Comparison of ENCODE assay signal across 8 mouse cellular contexts in the genomic region with DNA sequence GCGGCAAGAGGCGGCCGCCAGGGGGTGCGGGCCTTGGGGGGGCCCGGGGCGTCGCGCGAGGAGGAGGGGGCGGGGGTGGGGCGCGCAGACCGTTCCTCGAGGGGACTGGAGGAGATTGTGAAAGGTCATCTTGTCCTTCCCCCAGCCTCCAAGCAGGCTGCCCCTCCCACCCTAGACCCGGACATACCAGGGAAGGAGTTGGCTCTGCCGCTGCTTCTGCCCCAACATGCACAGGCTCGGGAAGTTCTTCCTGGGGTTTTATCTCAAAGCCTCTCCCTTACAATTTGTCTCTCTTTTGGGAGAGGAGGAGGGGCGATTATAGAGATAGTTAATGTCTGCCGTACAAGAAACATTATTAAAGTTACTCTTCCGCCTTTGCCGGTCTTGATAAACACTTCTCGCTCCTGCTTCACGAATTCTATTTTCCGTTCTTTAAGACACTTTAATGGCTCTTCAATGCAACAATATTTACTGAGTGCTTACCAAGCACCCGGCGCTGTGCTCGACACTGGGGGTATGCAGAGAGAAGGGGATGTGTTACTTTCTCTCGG. TPM values are rescaled to one million over a fixed set of nuclear protein-coding genes. Genes with fewer than 3 reads are reported as not detected.
DNase-seq lines count a peak whose midpoint lies in the region; ATAC-seq lines count a peak whose summit lies in the region.

No protein-coding gene starts in this region.

- no peaks in the 10 kb centered on the region for H3K9me3 ChIP-seq in erythroblast, embryonic 14.5 days (ENCODE audit: control insufficient read depth, low read length)
- no peaks in the 10 kb centered on the region for H3K9me3 ChIP-seq in forebrain, embryonic 10.5 days
- no peaks in the 10 kb centered on the region for H3K9me3 ChIP-seq in hindbrain, embryonic 11.5 days (ENCODE audit: control insufficient read depth, low read length)
- H3K9me3 ChIP-seq in midbrain, embryonic 15.5 days: no peaks in the 10 kb centered on the region

- peak overlapping the region; percentile 64 for H3K4me3 ChIP-seq in erythroblast, embryonic 14.5 days (replicated peaks)
- peak overlapping the region; percentile 80 for H3K4me3 ChIP-seq in forebrain, embryonic 10.5 days
- peak overlapping the region; percentile 84 for H3K4me3 ChIP-seq in hindbrain, embryonic 11.5 days (ENCODE audit: low read depth, low read length)
- peak overlapping the region; percentile 64 for H3K4me3 ChIP-seq in midbrain, embryonic 15.5 days

- H3K36me3 ChIP-seq in erythroblast, embryonic 14.5 days (ENCODE audit: control insufficient read depth): peaks cover 12% of the 10 kb centered on the region
- peaks cover 13% of the 10 kb centered on the region for H3K36me3 ChIP-seq in forebrain, embryonic 10.5 days (replicated peaks)
- no peaks in the 10 kb centered on the region for H3K36me3 ChIP-seq in hindbrain, embryonic 11.5 days (ENCODE audit: control insufficient read depth, insufficient read depth, low read length)
- H3K36me3 ChIP-seq in midbrain, embryonic 15.5 days (replicated peaks): no peaks in the 10 kb centered on the region

- H3K4me2 ChIP-seq in hindbrain, embryonic 11.5 days (replicated peaks; ENCODE audit: low read depth, low read length): peak overlapping the region; percentile 71
- peak overlapping the region; percentile 67 for H3K4me2 ChIP-seq in midbrain, embryonic 15.5 days

- 1% methylated on average over 19 of the region's 28 CpGs for WGBS in forebrain, embryonic 10.5 days
- WGBS in hindbrain, embryonic 11.5 days: 2% methylated on average over 16 of the region's 28 CpGs
- WGBS in midbrain, embryonic 15.5 days: under 1% methylated on average over 14 of the region's 28 CpGs

- peaks cover 6% of the 10 kb centered on the region for H3K27me3 ChIP-seq in erythroblast, embryonic 14.5 days (ENCODE audit: control insufficient read depth)
- no peaks in the 10 kb centered on the region for H3K27me3 ChIP-seq in forebrain, embryonic 10.5 days (ENCODE audit: poor library complexity, severe bottlenecking)
- no peaks in the 10 kb centered on the region for H3K27me3 ChIP-seq in hindbrain, embryonic 11.5 days (ENCODE audit: control insufficient read depth, insufficient read depth, low read length)
- no peaks in the 10 kb centered on the region for H3K27me3 ChIP-seq in midbrain, embryonic 15.5 days (replicated peaks)

- ATAC-seq in erythroblast, adult 5-6 weeks (replicated peaks; ENCODE audit: low FRiP score, poor library complexity, severe bottlenecking): no peak
- peak; percentile 41; the same call in 1 of the 2 replicates for ATAC-seq in hindbrain, embryonic 11.5 days (ENCODE audit: low FRiP score)
- ATAC-seq in midbrain, embryonic 15.5 days (replicated peaks): no peak

- peak overlapping the region; percentile 98 for H3K9ac ChIP-seq in hindbrain, embryonic 11.5 days (ENCODE audit: low read depth, low read length)
- H3K9ac ChIP-seq in midbrain, embryonic 15.5 days: peak overlapping the region; percentile 75

- H3K4me1 ChIP-seq in erythroblast, embryonic 14.5 days (ENCODE audit: control insufficient read depth): peaks cover 47% of the 10 kb centered on the region
- H3K4me1 ChIP-seq in forebrain, embryonic 10.5 days: peaks cover 90% of the 10 kb centered on the region
- H3K4me1 ChIP-seq in hindbrain, embryonic 11.5 days (replicated peaks; ENCODE audit: control insufficient read depth, insufficient read depth, low read length): peaks cover 22% of the 10 kb centered on the region
- H3K4me1 ChIP-seq in midbrain, embryonic 15.5 days: peaks cover 70% of the 10 kb centered on the region

- H3K27ac ChIP-seq in forebrain, embryonic 10.5 days: peak overlapping the region; percentile 100
- H3K27ac ChIP-seq in hindbrain, embryonic 11.5 days (ENCODE audit: low read depth, low read length): peak overlapping the region; percentile 100
- peak overlapping the region; percentile 98 for H3K27ac ChIP-seq in midbrain, embryonic 15.5 days

- peak; percentile 84 for DNase-seq in adrenal gland, postnatal 14 days
- DNase-seq in forebrain, embryonic 10.5 days (ENCODE audit: extremely low spot score, low spot score): peak; percentile 84
- DNase-seq in hindbrain, embryonic 11.5 days (ENCODE audit: low spot score): peak; percentile 74
- DNase-seq in liver: peak; percentile 76
- DNase-seq in yolk sac, embryonic 10.5 days (ENCODE audit: low spot score): peak; percentile 88

RNA-seq across cellular contexts. Expression of gene Tmem253, which starts 0.6 kb away (rescaled TPM):
- not detected in 2 replicates for polyA plus RNA-seq in erythroblast, embryonic 14.5 days (2012)
- total RNA-seq in erythroblast, adult 5-6 weeks (2015; ENCODE audit: low replicate concordance): not detected in 2 replicates
- not detected in 2 replicates for total RNA-seq in erythroblast, adult 5-6 weeks (2017; ENCODE audit: low replicate concordance)
- 3.7 and 4.4 TPM in 2 replicates for total RNA-seq in adrenal gland, postnatal 14 days (2021)
- polyA plus RNA-seq in forebrain, embryonic 10.5 days (2016; fragmentation: Nextera tagmentation; extraction: Ambion mirVana): 0.63 and 0.96 TPM in 2 replicates
- 0.50 and 1.6 TPM in 2 replicates for polyA plus RNA-seq in hindbrain, embryonic 11.5 days (2014; fragmentation: Nextera tagmentation; extraction: Ambion mirVana)
- polyA plus RNA-seq in midbrain, embryonic 15.5 days (2015; fragmentation: Nextera tagmentation; extraction: Ambion mirVana): 0.50 and 0.78 TPM in 2 replicates

RNA-seq across cellular contexts. Expression of gene Zfp219, which starts 5.7 kb away (rescaled TPM):
- polyA plus RNA-seq in erythroblast, embryonic 14.5 days (2012): 2.0 and 2.9 TPM in 2 replicates
- total RNA-seq in erythroblast, adult 5-6 weeks (2015; ENCODE audit: low replicate concordance): 0.58 and 1.9 TPM in 2 replicates
- total RNA-seq in erythroblast, adult 5-6 weeks (2017; ENCODE audit: low replicate concordance): 3.1 and 3.8 TPM in 2 replicates
- 56.5 and 63.7 TPM in 2 replicates for total RNA-seq in adrenal gland, postnatal 14 days (2021)
- polyA plus RNA-seq in forebrain, embryonic 10.5 days (2016; fragmentation: Nextera tagmentation; extraction: Ambion mirVana): 85.4 and 87.6 TPM in 2 replicates
- polyA plus RNA-seq in hindbrain, embryonic 11.5 days (2014; fragmentation: Nextera tagmentation; extraction: Ambion mirVana): 55.3 and 67.1 TPM in 2 replicates
- polyA plus RNA-seq in midbrain, embryonic 15.5 days (2015; fragmentation: Nextera tagmentation; extraction: Ambion mirVana): 45.9 and 54.5 TPM in 2 replicates

RNA-seq across cellular contexts. Expression of gene Olfr221, which starts 27.4 kb away (rescaled TPM):
- polyA plus RNA-seq in erythroblast, embryonic 14.5 days (2012): not detected in 2 replicates
- total RNA-seq in erythroblast, adult 5-6 weeks (2015; ENCODE audit: low replicate concordance): not detected in 2 replicates
- 0.56 TPM in 1 of 2 replicates, not detected in the other for total RNA-seq in erythroblast, adult 5-6 weeks (2017; ENCODE audit: low replicate concordance)
- not detected in 2 replicates for total RNA-seq in adrenal gland, postnatal 14 days (2021)
- not detected in 2 replicates for polyA plus RNA-seq in forebrain, embryonic 10.5 days (2016; fragmentation: Nextera tagmentation; extraction: Ambion mirVana)
- not detected in 2 replicates for polyA plus RNA-seq in hindbrain, embryonic 11.5 days (2014; fragmentation: Nextera tagmentation; extraction: Ambion mirVana)
- not detected in 2 replicates for polyA plus RNA-seq in midbrain, embryonic 15.5 days (2015; fragmentation: Nextera tagmentation; extraction: Ambion mirVana)

RNA-seq across cellular contexts. Expression of gene Arhgef40, which starts 30.3 kb away (rescaled TPM):
- 5.6 and 6.8 TPM in 2 replicates for polyA plus RNA-seq in erythroblast, embryonic 14.5 days (2012)
- 4.8 TPM in 1 of 2 replicates, not detected in the other for total RNA-seq in erythroblast, adult 5-6 weeks (2015; ENCODE audit: low replicate concordance)
- 2.3 and 14.1 TPM in 2 replicates for total RNA-seq in erythroblast, adult 5-6 weeks (2017; ENCODE audit: low replicate concordance)
- 49.5 and 61.3 TPM in 2 replicates for total RNA-seq in adrenal gland, postnatal 14 days (2021)
- 97.5 and 102 TPM in 2 replicates for polyA plus RNA-seq in forebrain, embryonic 10.5 days (2016; fragmentation: Nextera tagmentation; extraction: Ambion mirVana)
- polyA plus RNA-seq in hindbrain, embryonic 11.5 days (2014; fragmentation: Nextera tagmentation; extraction: Ambion mirVana): 58.5 and 58.8 TPM in 2 replicates
- polyA plus RNA-seq in midbrain, embryonic 15.5 days (2015; fragmentation: Nextera tagmentation; extraction: Ambion mirVana): 89.2 and 90.9 TPM in 2 replicates

Comparison
In these comparisons a context has a peak if more than half of its experiments do, and no peak if none do; other contexts are left out.
1. RNA of gene Zfp219, which starts 5.7 kb away (polyA plus RNA-seq): 85.4 to 87.6 TPM in forebrain, embryonic 10.5 days, 55.3 to 67.1 TPM in hindbrain, embryonic 11.5 days and 45.9 to 54.5 TPM in midbrain, embryonic 15.5 days; 2.0 to 2.9 TPM in erythroblast, embryonic 14.5 days; every median in the first group is over 10 times any median in the second.
2. Peak in every context shown above with its lines, with median percentiles within 50 percentile points of each other: H3K4me3 ChIP-seq, DNase-seq and H3K27ac ChIP-seq.